Mouse (Mus musculus): ENCODE measurements around the gene Stpg4. TPM values are rescaled to one million over a fixed set of nuclear protein-coding genes. Genes with fewer than 3 reads are reported as not detected.

Stpg4 gene
- polyA plus RNA-seq (2015; fragmentation: Nextera tagmentation; extraction: Ambion mirVana), result not detected in 2 replicates

DNA sequence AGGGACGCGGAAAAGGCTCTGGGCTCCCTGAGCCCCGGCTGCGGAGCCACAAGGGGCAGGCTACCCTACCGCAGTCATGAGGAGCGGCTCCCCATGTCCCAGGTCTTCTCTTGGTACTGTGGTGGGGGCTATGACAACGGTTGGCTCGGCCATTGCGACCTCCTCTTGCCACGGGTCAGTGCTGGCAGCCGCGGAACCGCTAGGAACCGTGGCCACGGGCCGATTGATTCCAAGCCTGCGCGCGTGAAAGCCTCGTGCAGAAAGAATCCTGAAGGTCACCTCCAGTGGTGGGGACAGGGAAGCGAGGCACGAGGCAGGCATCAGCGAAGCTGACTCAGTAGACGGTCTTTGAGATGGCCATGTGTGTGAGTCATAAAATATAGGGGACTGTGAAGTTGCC is at the start of gene Stpg4:
Gene Stpg4 (minus strand): TSS at position 231 of the 400 bp plus-strand sequence.
- Histone ChIP-seq H3K27me3 (no peaks in the 10 kb centered on the region), H3K4me3 (replicated peaks) (no peak within 1 kb of the TSS), H3K27ac (replicated peaks) (no peak within 1 kb of the TSS), H3K9me3 (replicated peaks) (no peaks in the 10 kb centered on the region), H3K4me2 (no peak within 1 kb of the TSS), H3K9ac (no peak within 1 kb of the TSS), H3K36me3 (replicated peaks) (peaks cover 32% of the 10 kb centered on the region), H3K4me1 (replicated peaks) (0 out of 2 replicates have a peak, but pooled peaks cover 1% of the 10 kb centered on the region)
- 62% methylated on average over 24 of the region's 24 CpGs for WGBS (ENCODE audit: insufficient replicate concordance)
- ATAC-seq (ENCODE audit: insufficient read depth), result no peak

DNA sequence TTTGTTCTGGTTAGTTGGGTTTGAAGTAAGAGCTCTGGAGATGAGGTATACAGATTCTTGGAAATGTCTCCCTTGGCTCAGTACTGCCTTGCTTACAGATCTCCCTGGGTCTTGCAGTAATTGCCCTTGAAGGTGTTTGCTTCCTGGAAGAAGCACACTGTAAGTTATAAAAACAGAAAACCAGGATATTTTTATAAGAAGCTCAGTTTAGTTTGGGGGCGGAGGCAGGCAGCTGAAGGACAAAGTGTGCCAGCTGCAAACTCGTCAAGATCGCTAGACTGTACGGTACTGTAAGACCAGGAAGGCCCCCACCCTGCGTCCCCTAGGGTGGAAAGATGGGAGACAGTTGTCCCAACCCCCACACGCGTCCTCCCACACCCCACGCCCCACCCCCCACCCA is 47.8 kb upstream of the Stpg4 start:
- H3K4me1 ChIP-seq (replicated peaks), result peaks cover 30% of the 10 kb centered on the region
- H3K36me3 ChIP-seq (replicated peaks), result no peaks in the 10 kb centered on the region
- ATAC-seq (ENCODE audit: insufficient read depth), result no peak
- H3K4me2 ChIP-seq, result no peak overlapping the region
- H3K4me3 ChIP-seq (replicated peaks), result no peak overlapping the region
- WGBS (ENCODE audit: insufficient replicate concordance), result 40% methylated on average over 8 of the region's 8 CpGs
- H3K27ac ChIP-seq (replicated peaks), result no peak overlapping the region
- H3K27me3 ChIP-seq, result peaks cover 45% of the 10 kb centered on the region
- H3K9ac ChIP-seq, result no peak overlapping the region
- no peaks in the 10 kb centered on the region for H3K9me3 ChIP-seq (replicated peaks)

DNA sequence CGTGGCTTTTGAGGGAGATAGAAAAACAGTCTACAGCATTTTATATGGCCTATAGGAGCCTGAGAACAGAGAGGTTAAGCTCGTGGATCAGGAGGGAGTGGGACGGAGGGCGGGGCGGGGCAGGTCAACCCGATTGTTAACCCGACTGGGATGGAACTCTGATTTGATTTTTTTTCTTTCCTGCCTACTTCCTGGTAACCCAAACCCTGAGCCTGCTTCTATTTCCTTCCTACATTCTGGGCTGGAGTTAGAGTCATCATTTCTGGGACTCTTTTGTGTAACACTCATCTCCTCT is 46.9 kb upstream of the Stpg4 start:
- Histone ChIP-seq H3K36me3 (replicated peaks) (no peaks in the 10 kb centered on the region), H3K27ac (replicated peaks) (no peak overlapping the region), H3K9me3 (replicated peaks) (no peaks in the 10 kb centered on the region), H3K27me3 (peaks cover 45% of the 10 kb centered on the region), H3K9ac (no peak overlapping the region), H3K4me1 (replicated peaks) (peaks cover 39% of the 10 kb centered on the region), H3K4me2 (peak overlapping the region; percentile 58), H3K4me3 (replicated peaks) (peak overlapping the region; percentile 33)
- 4% methylated on average over 7 of the region's 7 CpGs for WGBS (ENCODE audit: insufficient replicate concordance)
- peak; percentile 6; the same call in 1 of the 2 replicates for ATAC-seq (ENCODE audit: insufficient read depth)

DNA sequence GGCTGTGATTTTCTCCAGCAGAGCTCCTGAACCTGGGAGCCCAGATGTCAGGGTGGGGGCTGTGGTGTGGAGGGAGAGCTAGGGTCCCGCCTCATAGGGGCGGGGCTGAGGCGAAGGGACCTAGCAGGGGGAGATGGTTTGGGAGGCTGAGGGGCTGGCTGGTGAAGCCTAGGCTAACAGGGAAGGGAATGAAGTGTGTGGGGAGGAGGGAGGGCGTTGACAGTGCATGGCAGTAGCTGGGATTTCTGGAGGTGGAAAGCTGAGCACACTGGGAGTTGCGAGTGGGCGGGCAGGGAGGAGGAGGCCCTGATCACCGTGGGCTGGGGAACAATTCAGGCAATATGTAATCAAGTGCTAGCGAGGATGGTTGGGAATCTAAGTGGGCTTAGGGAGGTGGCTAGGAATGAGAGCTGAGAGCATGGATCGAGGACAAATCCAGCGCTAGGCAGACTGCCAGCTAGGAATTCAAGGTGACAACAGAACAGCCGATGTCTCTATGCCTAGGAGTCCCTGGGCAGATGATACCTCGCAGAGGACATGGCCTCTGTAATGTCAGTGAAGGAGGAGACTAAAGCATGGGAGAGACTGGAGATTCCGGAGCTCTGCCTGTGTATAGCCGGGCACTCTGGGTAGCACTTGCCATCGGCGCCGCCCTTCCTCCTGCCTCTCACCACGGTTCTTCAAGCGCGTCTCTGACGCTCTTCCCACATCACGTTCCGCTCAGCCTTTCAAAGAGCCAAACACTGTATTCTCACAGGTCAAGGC is 46.4 kb upstream of the Stpg4 start:
- H3K9ac ChIP-seq, result no peak overlapping the region
- H3K27ac ChIP-seq (replicated peaks), result no peak overlapping the region
- WGBS (ENCODE audit: insufficient replicate concordance), result 3% methylated on average over 23 of the region's 23 CpGs
- H3K9me3 ChIP-seq (replicated peaks), result no peaks in the 10 kb centered on the region
- peak overlapping the region; percentile 33 for H3K4me3 ChIP-seq (replicated peaks)
- H3K27me3 ChIP-seq, result peaks cover 45% of the 10 kb centered on the region
- no peaks in the 10 kb centered on the region for H3K36me3 ChIP-seq (replicated peaks)
- peak overlapping the region; percentile 58 for H3K4me2 ChIP-seq
- ATAC-seq (ENCODE audit: insufficient read depth), result peak; percentile 9; the same call in 1 of the 2 replicates
- peaks cover 45% of the 10 kb centered on the region for H3K4me1 ChIP-seq (replicated peaks)

DNA sequence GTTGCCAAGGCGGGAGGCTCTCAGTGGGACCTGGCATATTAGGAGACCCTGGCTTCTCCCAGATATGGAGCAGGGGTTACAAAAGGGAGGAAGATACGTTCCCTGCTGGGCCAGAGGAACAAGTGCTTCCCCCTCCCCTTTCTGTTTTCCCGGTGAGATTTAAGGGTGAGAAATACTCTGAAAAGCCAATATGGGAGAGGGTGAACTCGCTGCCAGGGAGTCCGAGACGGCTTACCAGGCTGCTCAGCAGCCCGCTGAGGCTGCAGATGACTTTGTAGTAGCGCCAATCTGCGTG is 45.8 kb upstream of the Stpg4 start:
- H3K27me3 ChIP-seq, result peaks cover 45% of the 10 kb centered on the region
- no peaks in the 10 kb centered on the region for H3K36me3 ChIP-seq (replicated peaks)
- peak overlapping the region; percentile 58 for H3K4me2 ChIP-seq
- WGBS (ENCODE audit: insufficient replicate concordance), result 10% methylated on average over 9 of the region's 9 CpGs
- H3K9me3 ChIP-seq (replicated peaks), result no peaks in the 10 kb centered on the region
- peak overlapping the region; percentile 33 for H3K4me3 ChIP-seq (replicated peaks)
- ATAC-seq (ENCODE audit: insufficient read depth), result no peak
- no peak overlapping the region for H3K9ac ChIP-seq
- H3K4me1 ChIP-seq (replicated peaks), result peaks cover 47% of the 10 kb centered on the region
- no peak overlapping the region for H3K27ac ChIP-seq (replicated peaks)

DNA sequence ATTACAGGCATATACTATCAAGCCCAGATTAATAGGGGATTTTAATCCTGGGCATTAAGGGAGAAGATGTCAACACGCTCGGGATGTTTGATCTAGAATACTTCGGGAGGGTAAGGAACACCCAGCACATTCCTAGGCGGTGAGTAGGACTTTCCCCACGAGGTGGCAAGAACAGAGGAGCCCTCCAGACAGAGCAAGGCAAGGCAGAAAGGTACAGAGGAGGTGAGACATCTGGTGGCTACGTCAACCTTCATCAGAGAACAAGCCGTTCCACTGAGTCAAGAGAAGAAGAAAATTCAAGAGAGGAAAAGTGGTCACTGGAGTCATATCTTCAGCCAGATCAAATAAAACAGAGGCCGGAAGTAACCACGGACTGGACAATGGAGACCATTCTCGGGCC is 45.3 kb upstream of the Stpg4 start:
- Histone ChIP-seq H3K4me3 (replicated peaks) (no peak overlapping the region), H3K27ac (replicated peaks) (no peak overlapping the region), H3K27me3 (peaks cover 45% of the 10 kb centered on the region), H3K9me3 (replicated peaks) (no peaks in the 10 kb centered on the region), H3K4me1 (replicated peaks) (peaks cover 47% of the 10 kb centered on the region), H3K36me3 (replicated peaks) (no peaks in the 10 kb centered on the region), H3K4me2 (peak overlapping the region; percentile 58; the same call in 1 of the 2 replicates), H3K9ac (no peak overlapping the region)
- ATAC-seq (ENCODE audit: insufficient read depth), result no peak
- 27% methylated on average over 10 of the region's 10 CpGs for WGBS (ENCODE audit: insufficient replicate concordance)

DNA sequence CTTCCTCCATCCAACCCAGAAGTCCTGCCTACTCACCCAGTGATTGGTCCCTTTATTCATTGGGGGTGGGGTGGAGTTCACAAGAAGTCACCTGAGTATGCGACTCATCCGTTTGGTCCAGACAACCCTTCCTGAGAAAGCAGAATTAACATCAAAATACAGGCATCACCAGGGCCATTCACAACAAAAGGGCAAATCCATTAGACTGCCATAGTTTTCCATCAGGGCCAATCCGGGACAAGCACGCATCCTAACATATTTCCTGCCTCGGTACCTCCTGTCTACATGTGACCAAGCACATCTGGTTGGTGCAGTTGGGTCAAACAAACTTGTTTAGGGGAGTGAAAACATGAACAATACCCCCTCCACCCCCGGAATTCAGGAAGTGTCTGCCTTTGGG is 44.1 kb upstream of the Stpg4 start:
- Histone ChIP-seq H3K4me1 (replicated peaks) (peaks cover 47% of the 10 kb centered on the region), H3K9me3 (replicated peaks) (no peaks in the 10 kb centered on the region), H3K9ac (no peak overlapping the region), H3K36me3 (replicated peaks) (no peaks in the 10 kb centered on the region), H3K4me3 (replicated peaks) (no peak overlapping the region), H3K27ac (replicated peaks) (no peak overlapping the region), H3K27me3 (peaks cover 45% of the 10 kb centered on the region), H3K4me2 (no peak overlapping the region)
- no peak for ATAC-seq (ENCODE audit: insufficient read depth)
- WGBS (ENCODE audit: insufficient replicate concordance), result 64% methylated on average over 6 of the region's 6 CpGs

DNA sequence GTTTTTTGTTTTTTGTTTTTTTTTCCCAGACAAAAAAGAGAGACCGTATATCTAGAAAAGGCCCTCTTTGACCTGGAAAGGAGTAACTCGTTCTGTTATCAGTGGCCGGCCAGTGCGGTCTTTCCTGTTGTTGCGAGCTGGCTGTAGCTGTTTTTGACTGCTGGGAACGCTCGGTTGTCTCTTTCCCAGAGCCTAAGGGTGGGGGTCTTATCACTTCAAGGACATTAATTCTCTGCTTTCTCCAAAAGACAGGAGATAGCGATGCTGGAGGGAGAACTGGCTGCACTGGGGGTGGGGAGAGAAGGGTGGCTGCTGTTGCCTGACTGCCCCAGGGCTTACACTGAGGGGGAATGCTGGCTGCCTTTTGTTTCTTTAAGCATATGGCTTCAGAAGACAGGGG is 43.3 kb upstream of the Stpg4 start:
- H3K27ac ChIP-seq (replicated peaks), result no peak overlapping the region

DNA sequence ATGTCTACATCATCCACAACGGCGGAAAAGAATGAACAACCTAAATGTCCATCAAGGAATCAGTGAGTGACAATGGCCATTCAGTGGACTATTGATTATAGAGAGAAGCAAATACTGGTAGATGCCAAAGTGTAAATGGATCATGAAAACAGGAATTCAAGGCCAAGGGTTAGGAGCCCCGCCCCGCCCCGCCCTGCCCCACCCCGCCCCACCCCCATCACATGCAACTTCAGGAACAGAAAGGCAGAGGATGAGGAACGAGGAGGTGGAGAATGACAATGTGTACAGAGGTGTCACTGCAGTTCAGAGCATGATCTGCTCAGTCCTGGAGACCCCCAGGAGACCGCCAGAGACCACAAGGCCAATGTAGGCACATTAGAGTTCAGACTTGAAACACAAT is 42.7 kb upstream of the Stpg4 start:
- no peak overlapping the region for H3K9ac ChIP-seq
- 24% methylated on average over 8 of the region's 8 CpGs for WGBS (ENCODE audit: insufficient replicate concordance)
- peaks cover 47% of the 10 kb centered on the region for H3K4me1 ChIP-seq (replicated peaks)
- H3K4me3 ChIP-seq (replicated peaks), result no peak overlapping the region
- peaks cover 40% of the 10 kb centered on the region for H3K27me3 ChIP-seq
- H3K27ac ChIP-seq (replicated peaks), result no peak overlapping the region
- H3K36me3 ChIP-seq (replicated peaks), result no peaks in the 10 kb centered on the region
- H3K4me2 ChIP-seq, result peak overlapping the region; percentile 48
- ATAC-seq (ENCODE audit: insufficient read depth), result no peak; the same call in 1 of the 2 replicates
- H3K9me3 ChIP-seq (replicated peaks), result no peaks in the 10 kb centered on the region

More for the DNA sequence above, 43.3 kb upstream of the Stpg4 start:
- Histone ChIP-seq H3K27me3 (peaks cover 45% of the 10 kb centered on the region), H3K36me3 (replicated peaks) (no peaks in the 10 kb centered on the region), H3K9me3 (replicated peaks) (no peaks in the 10 kb centered on the region), H3K4me2 (peak overlapping the region; percentile 48), H3K4me3 (replicated peaks) (no peak overlapping the region), H3K9ac (no peak overlapping the region), H3K4me1 (replicated peaks) (peaks cover 47% of the 10 kb centered on the region)
- WGBS (ENCODE audit: insufficient replicate concordance), result 10% methylated on average over 8 of the region's 8 CpGs
- ATAC-seq (ENCODE audit: insufficient read depth), result peak; percentile 63

DNA sequence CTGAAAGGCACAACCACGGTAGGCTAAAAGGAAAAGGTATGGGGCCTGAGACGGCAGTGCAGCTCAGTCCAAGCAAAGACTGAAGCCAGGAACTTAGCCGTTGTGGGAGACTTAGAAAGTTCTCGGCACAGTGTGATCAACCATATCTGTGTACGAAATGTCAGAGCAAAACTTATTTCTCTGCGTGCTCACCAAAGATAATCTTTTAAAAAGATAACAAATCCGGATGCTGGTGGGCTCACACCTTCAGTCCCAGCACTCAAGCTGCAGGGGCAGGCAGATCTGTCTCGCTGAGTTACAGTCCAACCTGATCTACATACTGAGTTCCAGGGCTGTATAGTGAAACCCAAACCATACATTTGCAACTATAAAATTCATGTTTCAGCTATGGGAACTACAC is 41.9 kb upstream of the Stpg4 start:
- WGBS (ENCODE audit: insufficient replicate concordance), result 12% methylated on average over 8 of the region's 8 CpGs
- Histone ChIP-seq H3K9me3 (replicated peaks) (no peaks in the 10 kb centered on the region), H3K9ac (no peak overlapping the region), H3K4me2 (peak overlapping the region; percentile 48; the same call in 1 of the 2 replicates), H3K4me3 (replicated peaks) (no peak overlapping the region), H3K4me1 (replicated peaks) (peaks cover 40% of the 10 kb centered on the region), H3K36me3 (replicated peaks) (no peaks in the 10 kb centered on the region), H3K27ac (replicated peaks) (no peak overlapping the region), H3K27me3 (peaks cover 31% of the 10 kb centered on the region)
- peak; percentile 16; the same call in 1 of the 2 replicates for ATAC-seq (ENCODE audit: insufficient read depth)

DNA sequence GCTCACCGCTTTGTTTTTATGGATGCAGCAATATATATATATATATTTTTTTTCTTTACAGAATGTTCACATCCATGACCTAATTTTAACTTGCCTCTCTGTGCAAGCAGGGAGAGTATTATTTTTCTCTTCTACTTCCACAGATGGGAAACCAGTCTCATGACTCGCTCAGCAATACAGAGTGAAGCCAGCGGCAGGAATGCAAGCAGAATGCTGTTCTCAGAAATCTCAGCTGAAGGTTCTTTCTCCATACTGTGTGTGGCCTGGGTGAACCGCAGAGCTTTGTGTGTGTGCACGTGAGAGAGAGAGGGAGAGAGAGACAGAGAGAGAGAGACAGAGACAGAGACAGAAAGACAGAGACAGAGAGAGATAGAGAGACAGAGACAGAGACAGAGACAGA is 41.1 kb upstream of the Stpg4 start:
- no peak overlapping the region for H3K4me2 ChIP-seq
- peaks cover 23% of the 10 kb centered on the region for H3K27me3 ChIP-seq
- H3K9me3 ChIP-seq (replicated peaks), result no peaks in the 10 kb centered on the region
- no peak overlapping the region for H3K4me3 ChIP-seq (replicated peaks)
- no peak overlapping the region for H3K9ac ChIP-seq
- H3K36me3 ChIP-seq (replicated peaks), result no peaks in the 10 kb centered on the region
- H3K27ac ChIP-seq (replicated peaks), result no peak overlapping the region
- 74% methylated on average over 5 of the region's 5 CpGs for WGBS (ENCODE audit: insufficient replicate concordance)
- peaks cover 32% of the 10 kb centered on the region for H3K4me1 ChIP-seq (replicated peaks)
- no peak for ATAC-seq (ENCODE audit: insufficient read depth)

DNA sequence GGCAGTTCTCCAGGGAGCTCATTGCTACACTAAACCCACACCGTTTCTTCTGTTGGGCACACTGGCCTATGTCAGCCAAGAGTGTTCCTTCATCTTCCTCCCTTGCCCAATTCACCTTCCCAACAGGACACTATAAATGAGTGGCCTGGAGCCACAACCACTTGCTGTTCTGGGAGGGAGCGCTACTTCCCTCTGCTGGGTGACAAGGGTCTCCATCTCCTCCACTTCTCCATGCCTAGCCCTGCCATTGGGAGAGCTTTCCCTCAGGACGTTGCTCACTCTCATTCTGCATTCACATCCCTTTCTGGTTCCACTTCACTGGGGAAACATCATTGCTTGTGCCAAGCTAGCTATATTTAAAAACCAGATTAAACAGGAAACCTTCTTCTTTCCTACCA is 34.0 kb upstream of the Stpg4 start:
- 50% methylated on average over 3 of the region's 3 CpGs for WGBS (ENCODE audit: insufficient replicate concordance)
- ATAC-seq (ENCODE audit: insufficient read depth), result no peak
- no peak overlapping the region for H3K27ac ChIP-seq (replicated peaks)

More for the DNA sequence above, 34.0 kb upstream of the Stpg4 start:
- Histone ChIP-seq H3K27me3 (peaks cover 22% of the 10 kb centered on the region; the same call in 1 of the 2 replicates), H3K4me1 (replicated peaks) (peaks cover 21% of the 10 kb centered on the region), H3K9me3 (replicated peaks) (no peaks in the 10 kb centered on the region), H3K9ac (no peak overlapping the region), H3K4me3 (replicated peaks) (no peak overlapping the region), H3K36me3 (replicated peaks) (no peaks in the 10 kb centered on the region), H3K4me2 (no peak overlapping the region)

All from liver, embryonic 15.5 days (tissue).